Mouse (Mus musculus): ENCODE measurements at regions not wholly inside any gene's neighbourhood (a gene's known extent, or its start where the extent isn't known, plus 50 kb on each side); places are given as distances from the start of the nearest gene placed in this dataset.

DNA sequence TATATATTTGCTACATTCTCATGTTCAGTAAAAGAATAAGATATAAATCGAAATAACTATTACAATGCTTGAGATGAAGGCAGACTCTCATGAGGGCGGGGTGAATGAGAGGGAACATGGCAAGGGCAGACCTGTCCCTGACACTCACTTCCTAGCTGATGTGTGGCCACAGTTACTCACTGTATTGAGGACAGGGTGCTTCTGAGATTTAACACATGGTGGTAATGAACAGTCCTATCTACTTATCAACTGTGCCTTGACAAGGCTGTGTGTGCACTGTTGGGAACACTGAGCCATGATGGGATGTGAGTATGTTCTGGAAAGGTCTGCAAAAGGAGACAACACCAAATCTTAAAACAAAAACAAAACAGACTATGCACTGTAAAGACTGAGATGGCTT lies 274.8 kb upstream of the Map3k7 start:
- H3K4me3 ChIP-seq (ENCODE audit: control insufficient read depth in 1 of 2, insufficient read depth in 1 of 2, low read depth in 2 of 2, low read length in 2 of 2), result no peak overlapping the region
- H3K9ac ChIP-seq (ENCODE audit: control insufficient read depth, low read depth, low read length, poor library complexity, severe bottlenecking), result no peak overlapping the region
- H3K9me3 ChIP-seq (replicated peaks; ENCODE audit: insufficient read depth, low read length), result no peaks in the 10 kb centered on the region
- H3K4me1 ChIP-seq (ENCODE audit: control insufficient read depth in 1 of 2, insufficient read depth in 2 of 2, low read length in 2 of 2), result no peaks in the 10 kb centered on the region
- no peaks in the 10 kb centered on the region for H3K36me3 ChIP-seq (ENCODE audit: control insufficient read depth in 1 of 2, insufficient read depth in 2 of 2, low read length in 2 of 2)
- no peak for TF ChIP-seq TCF12 (IDR thresholded peaks at IDR 0.05; ENCODE audit: low read depth, low read length)
- TF ChIP-seq ZKSCAN1 (IDR thresholded peaks at IDR 0.05; ENCODE audit: low read depth, low read length), result no peak
- no peak for TF ChIP-seq ELF1 (IDR thresholded peaks at IDR 0.05; ENCODE audit: low read depth, low read length)
- TF ChIP-seq ZNF384 (IDR thresholded peaks at IDR 0.05; ENCODE audit: low read depth, low read length), result no peak
- no peak for TF ChIP-seq RAD21 (IDR thresholded peaks at IDR 0.05; ENCODE audit: low read depth, low read length)
- no peak for TF ChIP-seq MAX (IDR thresholded peaks at IDR 0.05; ENCODE audit: low read length)
- no peak for TF ChIP-seq TAL1 (IDR thresholded peaks at IDR 0.05; ENCODE audit: low read length)
- no peak for TF ChIP-seq SMC3 (IDR thresholded peaks at IDR 0.05; ENCODE audit: low read depth, low read length)
- TF ChIP-seq MEF2A (IDR thresholded peaks at IDR 0.05; ENCODE audit: extremely low read depth, insufficient replicate concordance, low read depth, low read length, poor library complexity, severe bottlenecking), result no peak
- no peak for TF ChIP-seq MYB (IDR thresholded peaks at IDR 0.05; ENCODE audit: low read depth, low read length)
- H3K27ac ChIP-seq (ENCODE audit: control insufficient read depth, low read depth, low read length), result no peak overlapping the region
- no peak for DNase-seq (ENCODE audit: low read depth, low spot score)
- H3K27me3 ChIP-seq (ENCODE audit: control insufficient read depth in 1 of 2, insufficient read depth in 2 of 2, low read length in 2 of 2), result no peaks in the 10 kb centered on the region
- H3K79me2 ChIP-seq (ENCODE audit: control insufficient read depth, insufficient read depth, low read length, poor library complexity), result no peaks in the 10 kb centered on the region

DNA sequence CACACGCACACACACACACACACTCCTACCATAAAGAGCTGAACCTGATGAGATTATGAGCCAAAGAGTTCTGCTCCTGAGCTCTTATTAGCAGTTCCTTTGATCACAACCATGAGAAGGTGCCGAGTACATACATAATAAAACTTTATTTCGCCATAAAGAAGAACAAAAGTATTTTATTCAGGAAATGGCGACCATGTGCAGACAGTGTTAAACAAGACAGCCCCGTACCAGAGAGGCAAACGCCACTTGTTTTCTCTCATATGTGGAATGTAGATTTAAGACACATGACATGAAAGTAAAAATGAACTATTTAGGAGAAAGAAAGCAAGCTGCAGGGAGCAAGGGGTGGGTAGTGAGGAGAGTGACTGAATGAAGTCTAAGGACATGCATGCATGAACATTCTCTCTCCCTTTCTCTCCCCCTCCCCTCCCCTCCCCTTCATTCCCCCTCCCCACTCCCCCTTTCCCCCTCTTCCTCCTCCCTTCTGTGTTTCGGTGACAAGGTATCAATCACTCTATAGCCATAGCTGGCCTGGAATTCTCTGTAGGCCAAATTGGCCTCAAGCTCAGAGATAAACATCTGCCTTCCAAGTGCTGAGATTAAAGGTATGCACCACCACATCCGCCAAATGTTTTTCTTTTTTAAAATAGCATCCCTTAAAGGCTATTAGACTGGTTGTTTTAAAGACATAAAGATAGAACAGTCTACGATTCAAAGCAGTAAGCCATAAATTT lies 266.0 kb upstream of the Map3k7 start:
- no peaks in the 10 kb centered on the region for H3K9me3 ChIP-seq (replicated peaks; ENCODE audit: insufficient read depth, low read length)
- H3K4me1 ChIP-seq (ENCODE audit: control insufficient read depth in 1 of 2, insufficient read depth in 2 of 2, low read length in 2 of 2), result no peaks in the 10 kb centered on the region
- H3K36me3 ChIP-seq (ENCODE audit: control insufficient read depth in 1 of 2, insufficient read depth in 2 of 2, low read length in 2 of 2), result no peaks in the 10 kb centered on the region
- no peaks in the 10 kb centered on the region for H3K79me2 ChIP-seq (ENCODE audit: control insufficient read depth, insufficient read depth, low read length, poor library complexity)
- TF ChIP-seq MEF2A (IDR thresholded peaks at IDR 0.05; ENCODE audit: extremely low read depth, insufficient replicate concordance, low read depth, low read length, poor library complexity, severe bottlenecking) (no peak), MAZ (IDR thresholded peaks at IDR 0.05; ENCODE audit: low read depth, low read length) (no peak), RCOR1 (IDR thresholded peaks at IDR 0.05; ENCODE audit: low read depth, low read length) (no peak), USF1 (IDR thresholded peaks at IDR 0.05; ENCODE audit: low read depth, low read length) (no peak), GATA1 (IDR thresholded peaks at IDR 0.05; ENCODE audit: low read depth, low read length) (no peak), ZKSCAN1 (IDR thresholded peaks at IDR 0.05; ENCODE audit: low read depth, low read length) (no peak), UBTF (IDR thresholded peaks at IDR 0.05; ENCODE audit: borderline replicate concordance, insufficient read depth, low read depth, low read length) (no peak), NELFE (IDR thresholded peaks at IDR 0.05; ENCODE audit: low read depth, low read length) (no peak)
- H3K27me3 ChIP-seq (ENCODE audit: control insufficient read depth in 1 of 2, insufficient read depth in 2 of 2, low read length in 2 of 2), result no peaks in the 10 kb centered on the region
- H3K4me3 ChIP-seq (ENCODE audit: control insufficient read depth in 1 of 2, insufficient read depth in 1 of 2, low read depth in 2 of 2, low read length in 2 of 2), result no peak overlapping the region
- H3K27ac ChIP-seq (ENCODE audit: control insufficient read depth, low read depth, low read length), result no peak overlapping the region
- no peak for DNase-seq (ENCODE audit: low read depth, low spot score)
- H3K9ac ChIP-seq (ENCODE audit: control insufficient read depth, low read depth, low read length, poor library complexity, severe bottlenecking), result no peak overlapping the region

Measured in MEL (cell line).